Mouse (Mus musculus): ENCODE measurements at regions not wholly inside any gene's neighbourhood (a gene's known extent, or its start where the extent isn't known, plus 50 kb on each side); places are given as distances from the start of the nearest gene placed in this dataset.

DNA sequence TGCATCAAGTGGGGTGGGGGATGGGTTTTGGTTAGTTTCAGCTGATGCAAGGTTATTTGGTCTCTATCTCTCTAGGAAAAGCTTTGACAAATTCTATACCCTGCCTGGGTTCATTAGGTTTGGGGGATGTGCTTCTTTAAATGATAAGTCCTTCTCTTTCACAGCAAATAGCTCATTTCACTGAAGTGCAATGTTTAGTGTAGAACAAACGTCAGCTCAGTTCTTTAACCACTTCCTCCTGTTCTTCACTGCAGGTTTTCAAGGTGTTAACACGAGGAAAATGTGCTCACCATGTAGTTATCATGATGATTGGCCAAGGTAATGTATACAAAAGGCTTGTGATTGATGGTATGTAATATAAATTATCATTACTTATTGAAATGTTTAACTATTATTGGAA is 659.5 kb upstream of the A1bg start:
- DNase-seq = no peak

DNA sequence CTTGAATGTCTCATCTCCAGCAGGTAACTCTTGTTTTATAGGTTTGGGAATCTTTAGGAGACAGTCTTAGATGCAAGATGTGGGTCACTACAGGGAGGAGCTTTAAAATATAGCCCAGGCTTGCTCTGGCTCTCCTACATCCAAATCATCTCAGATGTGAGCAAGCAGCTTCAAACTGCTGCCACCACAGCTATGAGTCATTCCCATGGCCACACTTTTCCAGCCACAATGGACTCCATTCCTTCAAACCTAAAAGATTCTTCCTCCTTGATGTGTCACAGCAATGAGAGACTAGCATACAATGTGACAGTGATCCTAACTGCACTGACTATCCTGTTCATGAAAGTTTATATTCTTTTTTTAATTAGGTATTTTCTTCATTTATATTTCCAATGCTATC is 640.5 kb upstream of the A1bg start:
- no peak for DNase-seq

DNA sequence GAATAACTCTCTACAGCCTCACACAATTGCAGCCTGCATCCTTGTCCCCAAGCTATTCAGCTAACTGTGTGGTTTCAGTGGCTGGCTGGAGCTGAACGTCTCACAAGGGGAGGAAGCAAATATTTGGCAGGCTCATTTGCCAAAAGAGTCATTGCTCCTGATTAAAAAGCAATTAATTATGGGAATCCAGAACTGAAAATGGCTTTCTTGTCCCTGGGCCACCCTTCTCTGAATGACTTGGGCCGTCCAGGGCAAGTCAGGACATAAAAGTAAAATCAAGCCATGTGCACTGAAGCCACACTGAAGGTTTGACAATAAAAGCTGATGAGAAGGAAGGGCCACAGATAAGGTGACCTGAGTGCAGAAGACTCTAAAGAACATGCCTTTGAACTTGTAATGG is 639.4 kb upstream of the A1bg start:
- no peak for DNase-seq

DNA sequence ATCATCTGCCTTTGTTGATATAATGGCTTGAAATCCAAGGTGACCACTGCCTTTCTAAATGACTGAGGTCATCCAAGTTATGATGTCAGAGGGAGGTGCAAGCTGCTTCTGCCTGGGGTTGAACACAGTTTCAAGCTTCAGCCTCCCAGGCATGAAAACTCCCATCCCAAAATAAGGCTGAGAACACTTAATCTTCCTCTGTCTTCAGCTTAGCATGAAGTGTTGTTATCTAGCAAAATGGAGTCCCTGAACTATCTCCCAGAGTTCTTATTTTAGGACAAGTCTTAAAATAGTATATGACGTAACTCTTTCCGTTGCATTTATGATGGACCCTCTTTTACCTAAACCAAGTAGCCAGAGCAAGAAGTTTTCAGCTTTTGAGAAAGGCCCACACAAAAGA is 631.1 kb upstream of the A1bg start:
- no peak for DNase-seq

DNA sequence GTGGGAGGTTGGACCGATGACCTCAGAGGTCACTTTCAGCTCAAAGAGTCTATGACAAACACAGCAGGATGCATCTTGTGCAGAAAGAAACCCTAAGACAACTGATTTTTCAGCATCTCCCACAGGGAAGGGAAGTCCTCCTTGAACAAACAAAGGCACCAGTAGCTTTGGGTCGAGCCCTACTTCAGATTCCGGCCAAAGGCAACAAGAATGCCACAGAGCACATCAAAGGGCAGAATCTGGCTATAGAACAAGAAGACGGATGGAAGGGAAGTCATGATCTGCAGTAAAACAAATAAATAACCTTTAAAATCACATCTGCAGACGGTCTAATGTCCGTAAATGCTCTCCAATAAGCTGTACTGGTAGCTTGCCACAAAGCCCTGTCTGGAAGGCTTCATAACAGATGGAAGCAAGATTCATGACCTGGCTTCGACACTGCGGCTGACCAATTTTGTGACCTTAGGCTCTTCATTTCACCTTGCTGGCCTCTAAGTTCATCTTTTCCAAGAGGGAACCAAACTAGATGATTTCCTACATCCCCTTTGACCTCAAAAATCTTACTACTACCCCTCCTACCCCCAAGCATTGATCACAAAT is 630.4 kb upstream of the A1bg start:
- DNase-seq = no peak

DNA sequence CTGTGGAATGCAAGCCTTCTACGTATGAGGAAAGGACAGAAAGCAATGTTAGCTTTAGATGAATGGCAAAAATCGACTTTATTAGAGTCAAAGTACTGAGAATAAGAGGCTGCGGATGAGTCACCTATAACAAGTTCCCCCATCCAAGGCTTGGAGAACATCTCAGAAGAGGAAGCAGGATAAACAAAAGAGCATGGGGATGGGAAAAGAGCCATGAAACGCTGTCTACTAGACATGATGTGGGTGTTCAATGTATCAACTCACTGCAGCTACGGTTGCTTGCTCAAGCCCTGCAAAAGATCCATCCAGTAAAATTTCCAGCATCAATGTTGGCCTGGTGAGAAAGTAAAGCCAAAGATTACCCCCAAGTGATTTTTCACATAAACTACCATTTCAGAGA is 628.4 kb upstream of the A1bg start:
- no peak for DNase-seq

DNA sequence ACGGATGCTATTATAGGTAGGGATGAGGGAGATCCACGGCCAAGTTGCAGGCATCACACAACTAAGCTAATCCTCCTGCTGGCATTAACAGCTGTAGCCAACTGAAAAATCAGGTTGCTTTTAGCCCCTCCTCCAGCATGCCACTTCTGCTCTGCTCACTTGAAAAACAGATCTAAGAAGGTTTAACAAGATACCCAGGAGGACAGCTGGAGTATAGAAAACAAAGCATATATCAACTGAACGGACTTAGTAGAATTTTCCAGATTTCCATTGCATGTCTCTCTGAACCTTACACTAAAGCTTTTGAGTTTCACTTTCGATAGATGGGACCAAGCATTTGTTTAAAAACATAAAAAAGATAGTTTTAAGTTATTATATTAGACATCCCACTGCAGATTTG is 625.6 kb upstream of the A1bg start:
- no peak for DNase-seq

DNA sequence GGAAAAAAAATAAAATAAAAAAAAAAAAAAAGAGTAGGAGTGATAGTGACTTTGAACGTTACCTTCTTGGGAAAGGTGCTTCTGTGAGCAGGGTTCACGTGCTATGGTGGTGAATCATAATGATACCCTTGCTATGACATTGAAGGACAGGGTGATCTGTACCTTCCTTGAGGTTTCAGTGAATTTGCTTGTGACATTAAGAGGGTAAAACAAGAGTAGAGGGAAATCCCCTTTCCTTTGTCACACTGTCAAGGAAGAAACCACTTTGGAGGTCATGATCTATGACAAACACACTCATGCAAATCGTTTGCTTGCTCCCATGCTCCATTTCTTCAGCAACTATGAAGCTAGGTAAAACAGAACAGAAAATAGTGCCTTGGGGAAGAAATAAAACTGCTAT is 623.8 kb upstream of the A1bg start:
- DNase-seq = no peak

DNA sequence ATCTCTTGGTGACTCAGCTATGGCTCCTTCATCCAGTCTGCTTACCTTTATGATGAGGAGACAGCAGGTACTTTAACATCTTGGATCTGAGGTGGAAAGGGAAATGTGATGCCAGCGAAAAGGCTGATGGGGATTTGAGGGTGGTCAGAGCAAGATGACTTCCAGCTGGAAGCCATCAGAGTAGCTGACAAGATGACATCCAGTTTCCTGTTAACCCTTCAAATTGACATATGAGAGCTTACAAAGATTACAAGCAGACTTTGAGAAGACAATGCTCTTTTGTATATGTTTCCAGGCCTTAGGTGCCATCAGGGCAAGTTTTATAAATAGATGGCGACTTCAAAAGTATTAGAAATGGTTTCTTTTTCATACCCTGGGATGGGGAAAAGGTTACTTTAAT is 621.3 kb upstream of the A1bg start:
- DNase-seq = no peak

DNA sequence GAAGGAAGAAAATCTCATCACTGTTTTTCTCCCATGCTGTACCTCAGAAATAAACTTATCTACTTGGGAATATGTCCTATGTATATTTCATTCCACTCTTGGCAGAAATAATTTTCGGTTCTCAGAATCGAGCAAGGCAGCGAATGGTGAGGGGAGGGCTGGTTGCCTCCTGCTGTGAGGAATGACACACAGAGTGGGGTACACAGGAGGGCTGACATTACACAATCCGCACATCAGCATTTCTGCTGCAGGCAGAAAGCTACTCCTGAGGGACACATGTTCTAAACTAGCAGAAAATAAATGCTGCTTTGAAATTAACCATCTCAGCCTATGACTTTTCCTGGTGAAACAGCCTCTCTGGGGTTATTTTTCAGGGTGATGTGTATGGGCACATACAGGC is 618.8 kb upstream of the A1bg start:
- DNase-seq = no peak

DNA sequence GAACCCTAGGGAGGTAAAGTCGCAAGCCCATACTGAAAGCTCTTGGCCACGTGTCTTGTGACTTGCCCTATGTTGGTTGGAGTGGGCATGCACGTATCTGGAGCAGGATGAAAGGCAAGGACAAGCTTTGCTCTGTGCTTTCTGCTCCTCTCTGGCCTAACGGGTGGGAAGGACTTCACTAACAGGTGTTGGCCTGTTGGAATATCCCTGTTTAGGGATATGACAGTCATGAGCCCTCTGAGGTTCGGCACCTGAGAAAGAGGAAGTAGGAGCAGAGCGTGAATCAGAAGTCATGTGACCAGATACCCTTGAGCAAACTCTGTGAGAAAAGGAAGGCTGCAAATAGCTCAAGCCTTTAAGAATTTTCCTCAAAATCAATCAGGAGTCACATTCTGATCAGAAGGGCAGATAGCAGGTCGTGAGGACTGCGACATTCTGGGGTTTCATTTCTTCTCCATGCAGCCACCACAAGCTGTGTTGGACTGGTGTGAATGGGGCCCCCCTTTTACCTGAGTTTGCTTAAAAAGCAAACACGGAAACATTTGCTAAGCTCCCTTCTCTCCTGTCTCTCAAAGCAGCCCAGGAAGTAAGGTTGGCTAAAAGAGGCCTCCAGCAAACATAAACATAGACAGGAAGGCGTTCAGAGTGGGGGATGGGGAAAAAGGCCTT is 618.1 kb upstream of the A1bg start:
- no peak for DNase-seq

DNA sequence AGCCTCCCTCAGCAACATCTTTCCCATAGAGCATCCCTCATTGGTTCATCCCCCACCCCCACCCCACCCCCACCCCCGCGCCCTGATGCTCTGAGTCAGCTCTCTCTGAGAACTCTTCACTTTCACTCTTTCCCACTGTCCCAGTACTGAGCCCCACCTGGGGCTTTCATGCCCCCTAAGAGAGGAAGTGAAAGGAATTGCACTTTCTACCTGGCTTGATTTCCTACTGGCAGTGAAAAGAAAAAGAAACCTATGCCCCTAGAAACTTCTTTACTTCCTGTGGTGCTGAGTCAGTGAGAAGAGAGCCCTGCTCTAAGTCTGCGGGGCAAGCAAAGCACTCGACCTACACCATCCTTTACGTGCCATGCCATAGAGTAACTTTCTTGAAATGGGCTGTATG is 616.1 kb upstream of the A1bg start:
- DNase-seq = no peak

DNA sequence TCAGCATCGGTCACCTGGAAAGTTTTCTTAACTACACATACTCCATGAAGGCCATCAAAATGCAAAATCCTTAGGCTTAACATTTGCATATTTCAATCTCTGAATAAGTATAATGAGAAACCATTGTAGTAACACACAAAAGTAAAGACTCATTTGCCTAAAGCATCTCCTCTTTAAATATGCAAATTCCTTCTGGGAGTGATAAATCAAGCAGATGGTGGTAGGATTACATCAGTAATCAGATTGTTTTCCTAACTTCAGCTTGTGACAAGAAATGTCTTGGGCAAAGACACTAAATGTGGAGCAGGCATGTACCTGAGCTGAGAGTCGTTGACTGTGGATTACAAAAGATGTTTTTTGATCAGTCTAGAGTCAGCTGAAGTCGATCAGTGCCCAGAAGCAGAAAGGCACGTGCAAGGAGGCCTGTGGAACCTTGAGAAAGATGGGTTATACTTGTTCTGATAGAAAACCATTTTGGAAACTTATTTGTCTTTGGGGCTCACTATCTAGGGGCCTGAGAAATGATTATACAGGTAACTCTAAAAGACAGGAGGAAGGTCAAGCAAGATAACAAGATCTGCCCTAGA is 615.5 kb upstream of the A1bg start:
- no peak for DNase-seq

DNA sequence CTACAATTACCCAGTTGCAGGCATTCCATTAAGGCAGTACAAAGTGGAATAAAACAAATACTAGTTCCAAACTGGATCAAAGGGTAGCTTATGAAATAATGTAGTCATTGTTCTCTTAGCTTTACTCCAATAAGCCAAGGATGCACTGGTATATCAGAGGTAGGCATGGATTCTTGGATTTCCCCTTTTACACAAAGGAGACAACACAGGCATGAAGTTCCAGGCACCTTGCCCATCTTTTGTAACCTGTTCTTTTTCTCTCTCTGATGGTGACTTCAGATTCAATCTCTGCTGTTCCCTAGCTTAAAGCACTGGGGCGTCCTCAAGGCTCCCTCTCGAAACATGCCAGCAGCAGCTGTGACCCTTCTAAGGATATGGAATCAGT is 613.5 kb upstream of the A1bg start:
- DNase-seq = no peak

DNA sequence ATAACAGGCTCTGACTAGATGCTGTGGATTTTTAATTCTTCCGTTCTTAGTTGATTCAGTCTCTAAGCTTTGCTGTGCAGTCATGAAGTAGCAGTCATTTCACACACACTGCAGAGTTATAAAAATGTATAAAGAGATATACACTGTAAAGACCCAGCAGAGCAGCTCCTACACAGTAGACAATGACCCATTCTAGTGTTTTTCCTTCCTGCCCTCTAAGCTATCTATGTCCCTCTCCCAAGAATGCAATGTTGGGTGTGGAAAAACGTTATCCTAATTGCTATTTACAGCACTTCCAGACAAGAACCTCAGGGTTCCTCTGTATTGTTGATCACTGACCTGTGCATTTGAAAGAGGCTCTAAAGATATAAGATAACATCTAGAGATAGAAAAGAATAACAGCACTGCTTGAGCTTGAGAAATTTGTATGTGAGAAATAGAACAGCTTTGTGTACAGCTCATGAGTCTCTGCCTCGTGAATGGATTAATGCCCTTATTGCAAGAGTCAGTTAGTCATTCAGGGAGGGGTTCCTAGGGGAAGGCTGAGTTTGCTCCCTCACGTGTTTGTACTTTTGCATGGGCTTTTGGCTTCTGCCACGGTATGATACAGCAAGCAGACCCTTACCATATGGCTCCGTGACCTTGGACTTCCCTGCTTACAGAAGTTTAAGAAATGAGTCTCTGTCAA is 613.0 kb upstream of the A1bg start:
- no peak for DNase-seq

DNA sequence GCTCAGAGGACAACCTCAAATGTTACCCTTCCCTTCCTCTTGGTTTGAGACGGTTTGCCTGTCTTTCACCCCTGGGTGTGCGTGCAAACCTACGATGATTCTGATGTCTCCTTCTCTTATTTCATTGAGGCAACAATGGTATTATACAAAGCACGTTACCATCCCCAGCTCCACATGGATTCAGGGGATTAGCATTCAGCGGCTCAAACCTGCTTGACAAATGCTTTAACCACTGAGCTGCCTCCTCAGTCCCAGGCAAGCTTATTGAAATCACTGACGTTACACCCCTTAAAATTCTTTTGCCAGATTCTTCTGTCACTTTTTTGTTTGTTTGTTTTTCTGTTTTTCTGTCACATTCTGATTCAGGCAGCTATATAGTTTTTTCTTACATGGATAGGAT is 612.4 kb upstream of the A1bg start:
- DNase-seq = no peak

DNA sequence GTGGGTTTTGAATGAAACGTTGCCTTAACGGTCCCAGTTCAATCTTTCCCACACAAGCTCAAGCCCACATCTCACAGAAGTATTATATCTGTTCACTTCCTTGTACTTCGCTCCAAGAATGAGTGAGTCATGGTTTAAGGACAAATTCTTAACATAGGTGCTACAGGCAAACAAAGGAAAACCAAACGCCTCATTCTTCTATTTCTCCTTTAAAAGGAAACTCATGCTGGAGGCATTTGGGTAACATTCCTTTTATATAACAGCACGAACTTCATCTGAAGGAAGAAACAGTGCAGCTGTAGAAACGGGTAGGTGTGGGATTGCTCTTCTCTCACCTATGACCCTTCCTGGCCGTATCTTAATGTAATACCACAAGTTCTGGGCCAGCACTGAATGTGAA is 610.0 kb upstream of the A1bg start:
- DNase-seq = no peak

DNA sequence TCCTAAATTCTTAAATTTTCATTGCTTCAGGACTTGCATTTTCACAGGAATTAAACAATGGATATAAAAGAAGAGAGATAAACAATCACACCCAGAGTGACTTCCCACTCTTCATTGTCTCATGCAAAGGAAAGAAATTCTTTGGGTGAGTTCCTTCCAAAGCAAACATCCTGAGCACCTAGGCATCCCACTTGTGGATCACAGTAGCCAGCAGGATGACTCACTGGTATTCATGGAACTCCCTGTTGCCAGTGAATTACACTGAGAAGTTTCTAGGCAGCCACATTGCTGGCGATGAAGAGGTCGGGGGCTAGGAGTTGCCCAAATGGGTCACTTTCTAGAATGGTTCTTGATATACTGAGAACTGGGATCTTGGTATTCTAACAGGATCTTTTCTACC is 609.2 kb upstream of the A1bg start:
- DNase-seq = no peak

DNA sequence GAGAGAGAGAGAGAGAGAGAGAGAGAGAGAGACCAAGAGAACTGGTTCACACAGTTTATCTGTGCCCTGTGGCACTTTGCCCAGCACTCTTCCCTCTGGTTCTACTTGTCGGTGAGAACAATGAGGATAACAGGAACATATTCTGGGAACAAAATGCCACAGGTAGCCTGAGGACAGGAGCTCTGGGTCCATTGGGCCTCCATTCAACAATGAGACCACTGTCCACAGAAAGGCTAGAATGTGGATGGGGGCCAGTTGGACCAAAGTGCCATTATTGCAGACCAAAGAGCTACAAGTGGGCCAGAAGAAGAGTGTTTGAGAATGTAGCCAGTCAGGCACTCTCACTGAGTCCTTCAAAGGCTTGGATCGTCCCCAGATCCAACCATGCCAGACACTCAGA is 600.2 kb upstream of the A1bg start:
- DNase-seq = peak; percentile 61

DNA sequence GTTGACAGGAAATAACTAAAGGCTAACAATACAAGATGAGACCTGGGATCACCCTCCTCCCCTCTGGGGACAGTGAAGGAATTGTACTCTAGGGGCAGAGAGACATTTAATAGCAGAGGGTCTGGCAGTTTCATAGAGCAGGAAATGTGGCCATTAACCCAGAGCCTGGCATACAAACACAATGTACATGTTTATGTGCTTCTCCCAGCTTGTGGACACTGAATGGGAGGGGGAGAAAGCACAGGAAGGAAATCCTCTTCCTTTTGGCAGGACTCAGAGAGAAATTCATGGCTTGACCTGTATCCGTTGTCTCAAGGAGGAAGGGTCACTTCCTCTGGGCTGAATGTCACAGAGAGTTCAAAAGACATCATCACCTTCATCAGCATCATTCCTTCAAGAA is 594.5 kb upstream of the A1bg start:
- DNase-seq = no peak

DNA sequence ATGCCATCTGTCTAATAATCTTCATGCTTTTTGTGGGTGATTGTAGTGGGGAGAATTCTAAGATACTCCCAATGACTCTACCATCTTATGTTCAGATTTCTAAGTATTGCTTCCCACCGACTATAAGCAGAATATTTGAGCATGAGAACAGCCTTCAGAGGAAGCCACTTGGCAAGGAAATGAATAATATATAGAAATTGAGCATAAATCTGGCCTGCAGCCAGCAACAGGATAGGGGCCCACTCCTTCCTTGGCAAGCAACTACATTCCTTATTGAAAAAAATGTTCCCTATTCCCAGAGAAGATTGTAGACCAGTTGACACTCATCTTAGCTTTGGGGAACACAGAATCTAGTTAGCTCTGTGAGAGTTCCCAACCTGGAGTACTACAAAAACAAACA is 591.5 kb upstream of the A1bg start:
- DNase-seq = no peak

DNA sequence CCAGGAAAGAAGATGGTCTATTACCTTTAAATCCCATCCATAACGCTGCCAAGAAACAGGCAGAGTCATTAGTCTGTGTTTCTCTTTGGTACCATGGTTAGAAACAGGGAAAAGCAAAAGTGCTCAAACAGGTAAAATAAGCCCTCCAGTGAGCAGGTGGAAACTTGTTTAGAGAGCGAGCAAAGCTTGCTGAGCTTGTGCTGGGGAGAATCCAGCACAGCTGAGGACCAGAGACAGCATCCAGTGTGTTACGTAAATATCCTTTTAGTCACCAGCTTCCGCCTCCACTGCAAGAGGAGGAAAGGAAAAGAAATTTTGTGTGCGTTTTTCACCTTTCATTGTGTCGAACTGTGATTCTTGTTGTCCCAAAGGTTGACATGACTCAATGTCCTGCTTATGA is 586.0 kb upstream of the A1bg start:
- DNase-seq = no peak

DNA sequence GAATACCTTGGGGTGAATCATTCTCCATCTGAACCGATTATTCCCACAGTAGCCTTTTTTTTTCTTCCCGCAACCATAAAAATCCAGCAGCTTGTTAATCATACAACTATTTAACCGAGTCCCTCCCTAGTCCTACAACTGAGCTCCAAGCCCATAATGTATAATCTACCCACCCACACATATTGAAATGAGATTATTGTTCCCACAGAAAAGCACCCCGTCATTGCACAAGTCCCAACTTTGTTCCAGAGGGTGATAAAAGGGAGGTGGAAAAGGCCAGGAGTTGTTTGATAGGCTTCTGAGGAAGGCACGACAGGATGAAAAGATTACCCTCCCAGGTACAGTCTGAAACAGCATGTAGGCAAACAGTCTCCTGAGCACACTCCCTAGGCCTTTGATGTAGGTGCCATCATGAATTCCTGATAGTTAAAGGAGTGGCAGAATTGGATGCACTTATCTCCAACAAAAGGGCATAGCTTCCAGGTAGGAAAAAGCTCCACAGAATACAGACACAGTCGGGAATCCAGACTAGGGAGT is 583.6 kb upstream of the A1bg start:
- DNase-seq = no peak

DNA sequence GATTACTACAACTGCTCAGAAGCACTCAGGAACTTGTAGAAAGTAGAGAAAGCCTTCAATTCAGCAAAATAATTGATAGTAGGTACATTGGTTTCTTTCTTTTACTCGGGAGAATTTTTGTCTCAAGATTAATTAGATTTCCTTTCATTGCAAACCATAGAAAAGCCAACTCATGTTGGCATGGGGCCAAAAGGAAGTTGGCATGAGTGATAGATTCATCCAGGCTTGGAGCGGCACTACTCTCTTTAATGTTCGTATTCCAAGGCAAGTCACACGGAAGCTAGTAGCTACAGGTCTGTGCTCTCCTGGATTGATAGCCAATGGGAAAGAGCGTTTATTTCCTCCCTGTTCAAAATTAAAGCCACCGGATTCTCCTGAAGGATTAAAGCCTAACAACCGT is 580.6 kb upstream of the A1bg start:
- no peak for DNase-seq
